Mouse (Mus musculus): Measurements from ENCODE around the gene Olfr718-ps1. TPM values are rescaled to one million over a fixed set of nuclear protein-coding genes. Genes with fewer than 3 reads are reported as not detected.
A peak's percentile ranks its signal among the peaks of the same experiment; 100 is the strongest.

Gene Olfr718-ps1
- polyA plus RNA-seq, 1 experiment from 2014 or later: not detected

- 33% methylated on average over 1 of the region's 1 CpGs for WGBS
- Histone ChIP-seq H3K27ac (ENCODE audit: low read length) (no peak overlapping the region), H3K4me1 (replicated peaks; ENCODE audit: control insufficient read depth, insufficient read depth, low read length) (no peaks in the 10 kb centered on the region), H3K9ac (ENCODE audit: low read length) (no peak overlapping the region), H3K4me3 (ENCODE audit: low read length) (no peak overlapping the region), H3K27me3 (ENCODE audit: control insufficient read depth, insufficient read depth, low read depth, low read length) (no peaks in the 10 kb centered on the region), H3K36me3 (ENCODE audit: control insufficient read depth, insufficient read depth, low read length) (no peaks in the 10 kb centered on the region), H3K4me2 (ENCODE audit: low read depth, low read length) (no peak overlapping the region), H3K9me3 (ENCODE audit: control insufficient read depth, low read length) (no peaks in the 10 kb centered on the region)
- no peak for ATAC-seq (ENCODE audit: low read depth)
Observed at GRCm38 (mm10) chr5:143122673-143123072, 24.7 kb downstream of the Olfr718-ps1 start.

GRCm38 (mm10) chr5:143122125-143122524, 25.3 kb downstream of the Olfr718-ps1 start:
- no peak overlapping the region for H3K4me3 ChIP-seq (ENCODE audit: low read length)
- H3K9ac ChIP-seq (ENCODE audit: low read length): no peak overlapping the region
- 61% methylated on average over 8 of the region's 8 CpGs for WGBS
- no peaks in the 10 kb centered on the region for H3K4me1 ChIP-seq (replicated peaks; ENCODE audit: control insufficient read depth, insufficient read depth, low read length)
- no peaks in the 10 kb centered on the region for H3K9me3 ChIP-seq (ENCODE audit: control insufficient read depth, low read length)
- no peaks in the 10 kb centered on the region for H3K36me3 ChIP-seq (ENCODE audit: control insufficient read depth, insufficient read depth, low read length)
- H3K27me3 ChIP-seq (ENCODE audit: control insufficient read depth, insufficient read depth, low read depth, low read length): no peaks in the 10 kb centered on the region
- no peak overlapping the region for H3K4me2 ChIP-seq (ENCODE audit: low read depth, low read length)
- H3K27ac ChIP-seq (ENCODE audit: low read length): no peak overlapping the region
- ATAC-seq (ENCODE audit: low read depth): no peak

- Histone ChIP-seq H3K9ac (ENCODE audit: low read length) (peak within 1 kb of the TSS; percentile 90), H3K4me2 (ENCODE audit: low read depth, low read length) (peak within 1 kb of the TSS; percentile 92), H3K4me1 (replicated peaks; ENCODE audit: control insufficient read depth, insufficient read depth, low read length) (peaks cover 9% of the 10 kb centered on the region), H3K4me3 (ENCODE audit: low read length) (peak within 1 kb of the TSS; percentile 87), H3K36me3 (ENCODE audit: control insufficient read depth, insufficient read depth, low read length) (no peaks in the 10 kb centered on the region; the same call in 1 of the 2 replicates), H3K27ac (ENCODE audit: low read length) (peak within 1 kb of the TSS; percentile 93), H3K27me3 (ENCODE audit: control insufficient read depth, insufficient read depth, low read depth, low read length) (no peaks in the 10 kb centered on the region), H3K9me3 (ENCODE audit: control insufficient read depth, low read length) (no peaks in the 10 kb centered on the region)
- WGBS: 2% methylated on average over 85 of the region's 110 CpGs
- peak; percentile 98 for ATAC-seq (ENCODE audit: low read depth)
Observed at GRCm38 (mm10) chr5:143112281-143113246, 34.8 kb downstream of the Olfr718-ps1 start, which contains the start of gene Rnf216. Gene Rnf216 (minus strand): TSS chr5:143112994.

GRCm38 (mm10) chr5:143106842-143107241, 40.5 kb downstream of the Olfr718-ps1 start:
- Histone ChIP-seq H3K9me3 (ENCODE audit: control insufficient read depth, low read length) (no peaks in the 10 kb centered on the region), H3K4me1 (replicated peaks; ENCODE audit: control insufficient read depth, insufficient read depth, low read length) (peaks cover 7% of the 10 kb centered on the region), H3K9ac (ENCODE audit: low read length) (no peak overlapping the region), H3K27ac (ENCODE audit: low read length) (no peak overlapping the region), H3K4me3 (ENCODE audit: low read length) (no peak overlapping the region), H3K27me3 (ENCODE audit: control insufficient read depth, insufficient read depth, low read depth, low read length) (no peaks in the 10 kb centered on the region), H3K4me2 (ENCODE audit: low read depth, low read length) (no peak overlapping the region), H3K36me3 (ENCODE audit: control insufficient read depth, insufficient read depth, low read length) (no peaks in the 10 kb centered on the region; the same call in 1 of the 2 replicates)
- ATAC-seq (ENCODE audit: low read depth): no peak
- WGBS: 83% methylated on average over 3 of the region's 3 CpGs

- WGBS: 91% methylated on average over 2 of the region's 2 CpGs
- Histone ChIP-seq H3K4me2 (ENCODE audit: low read depth, low read length) (no peak overlapping the region), H3K9me3 (ENCODE audit: control insufficient read depth, low read length) (no peaks in the 10 kb centered on the region), H3K9ac (ENCODE audit: low read length) (no peak overlapping the region), H3K27ac (ENCODE audit: low read length) (no peak overlapping the region), H3K4me1 (replicated peaks; ENCODE audit: control insufficient read depth, insufficient read depth, low read length) (no peaks in the 10 kb centered on the region), H3K27me3 (ENCODE audit: control insufficient read depth, insufficient read depth, low read depth, low read length) (no peaks in the 10 kb centered on the region), H3K36me3 (ENCODE audit: control insufficient read depth, insufficient read depth, low read length) (no peaks in the 10 kb centered on the region), H3K4me3 (ENCODE audit: low read length) (no peak overlapping the region)
- no peak for ATAC-seq (ENCODE audit: low read depth)
Observed at GRCm38 (mm10) chr5:143103231-143103630, 44.1 kb downstream of the Olfr718-ps1 start.

- no peaks in the 10 kb centered on the region for H3K36me3 ChIP-seq (ENCODE audit: control insufficient read depth, insufficient read depth, low read length)
- no peak overlapping the region for H3K9ac ChIP-seq (ENCODE audit: low read length)
- no peaks in the 10 kb centered on the region for H3K4me1 ChIP-seq (replicated peaks; ENCODE audit: control insufficient read depth, insufficient read depth, low read length)
- no peak overlapping the region for H3K27ac ChIP-seq (ENCODE audit: low read length)
- H3K4me2 ChIP-seq (ENCODE audit: low read depth, low read length): no peak overlapping the region
- H3K9me3 ChIP-seq (ENCODE audit: control insufficient read depth, low read length): no peaks in the 10 kb centered on the region
- H3K27me3 ChIP-seq (ENCODE audit: control insufficient read depth, insufficient read depth, low read depth, low read length): no peaks in the 10 kb centered on the region
- 89% methylated on average over 1 of the region's 1 CpGs for WGBS
- no peak for ATAC-seq (ENCODE audit: low read depth)
- no peak overlapping the region for H3K4me3 ChIP-seq (ENCODE audit: low read length)
Observed at GRCm38 (mm10) chr5:143101626-143102025, 45.8 kb downstream of the Olfr718-ps1 start.

- H3K4me1 ChIP-seq (replicated peaks; ENCODE audit: control insufficient read depth, insufficient read depth, low read length): no peaks in the 10 kb centered on the region
- H3K27me3 ChIP-seq (ENCODE audit: control insufficient read depth, insufficient read depth, low read depth, low read length): no peaks in the 10 kb centered on the region
- H3K36me3 ChIP-seq (ENCODE audit: control insufficient read depth, insufficient read depth, low read length): peaks cover 1% of the 10 kb centered on the region
- WGBS: 83% methylated on average over 7 of the region's 7 CpGs
- no peak overlapping the region for H3K4me2 ChIP-seq (ENCODE audit: low read depth, low read length)
- no peak overlapping the region for H3K27ac ChIP-seq (ENCODE audit: low read length)
- no peak for ATAC-seq (ENCODE audit: low read depth)
- H3K9ac ChIP-seq (ENCODE audit: low read length): no peak overlapping the region
- no peaks in the 10 kb centered on the region for H3K9me3 ChIP-seq (ENCODE audit: control insufficient read depth, low read length)
- no peak overlapping the region for H3K4me3 ChIP-seq (ENCODE audit: low read length)
Observed at GRCm38 (mm10) chr5:143095256-143095655, 52.1 kb downstream of the Olfr718-ps1 start.

- no peak for ATAC-seq (ENCODE audit: low read depth)
- no peak overlapping the region for H3K4me3 ChIP-seq (ENCODE audit: low read length)
- no peak overlapping the region for H3K4me2 ChIP-seq (ENCODE audit: low read depth, low read length)
- no peak overlapping the region for H3K9ac ChIP-seq (ENCODE audit: low read length)
- H3K27me3 ChIP-seq (ENCODE audit: control insufficient read depth, insufficient read depth, low read depth, low read length): no peaks in the 10 kb centered on the region
- no peaks in the 10 kb centered on the region for H3K9me3 ChIP-seq (ENCODE audit: control insufficient read depth, low read length)
- 64% methylated on average over 3 of the region's 3 CpGs for WGBS
- H3K36me3 ChIP-seq (ENCODE audit: control insufficient read depth, insufficient read depth, low read length): peaks cover 19% of the 10 kb centered on the region
- no peak overlapping the region for H3K27ac ChIP-seq (ENCODE audit: low read length)
- H3K4me1 ChIP-seq (replicated peaks; ENCODE audit: control insufficient read depth, insufficient read depth, low read length): no peaks in the 10 kb centered on the region
Observed at GRCm38 (mm10) chr5:143092891-143093290, 54.5 kb downstream of the Olfr718-ps1 start.

GRCm38 (mm10) chr5:143084898-143085297, 62.5 kb downstream of the Olfr718-ps1 start:
- Histone ChIP-seq H3K36me3 (ENCODE audit: control insufficient read depth, insufficient read depth, low read length) (peaks cover 29% of the 10 kb centered on the region), H3K27ac (ENCODE audit: low read length) (no peak overlapping the region), H3K9me3 (ENCODE audit: control insufficient read depth, low read length) (no peaks in the 10 kb centered on the region), H3K27me3 (ENCODE audit: control insufficient read depth, insufficient read depth, low read depth, low read length) (no peaks in the 10 kb centered on the region), H3K9ac (ENCODE audit: low read length) (no peak overlapping the region), H3K4me3 (ENCODE audit: low read length) (no peak overlapping the region), H3K4me2 (ENCODE audit: low read depth, low read length) (no peak overlapping the region), H3K4me1 (replicated peaks; ENCODE audit: control insufficient read depth, insufficient read depth, low read length) (no peaks in the 10 kb centered on the region)
- 69% methylated on average over 4 of the region's 4 CpGs for WGBS
- no peak for ATAC-seq (ENCODE audit: low read depth)

Data from lung, embryonic 16.5 days (tissue).